Mouse (Mus musculus) myocyte (in vitro differentiated cells): ENCODE measurements around the gene Vsir. TPM values are rescaled to one million over a fixed set of nuclear protein-coding genes. Genes with fewer than 3 reads are reported as not detected.

Experiments
- H3K27me3 ChIP-seq: one replicate; pipeline ENCODE4 v1.6.1; 2011; ENCODE audit not compliant: control insufficient read depth, insufficient read depth, insufficient read length
- H3K36me3 ChIP-seq: one replicate; pipeline ENCODE4 v1.6.1; 2011; ENCODE audit not compliant: control insufficient read depth, insufficient read depth
- H3K4me2 ChIP-seq: one replicate; pipeline ENCODE4 v1.6.1; 2011; ENCODE audit warnings: low read depth, control low read depth
- H3K4me3 ChIP-seq: one replicate; pipeline ENCODE4 v1.5.1; 2011; ENCODE audit warnings: mild to moderate bottlenecking, control low read depth, moderate library complexity
- H3K79me2 ChIP-seq: one replicate; pipeline ENCODE4 v1.6.1; 2011; ENCODE audit not compliant: control insufficient read depth, insufficient read depth
- H3ac ChIP-seq: one replicate; pipeline ENCODE4 v1.6.1; 2011; ENCODE audit not compliant: control insufficient read depth, insufficient read length
- CEBPB ChIP-seq: IDR thresholded peaks from 2 replicates; pipeline ENCODE4 v1.6.1; 2011; ENCODE audit warnings: mild to moderate bottlenecking, moderate library complexity; ENCODE audit not compliant: poor library complexity, insufficient read depth, severe bottlenecking
- E2F4 ChIP-seq: IDR thresholded peaks from one replicate; pipeline ENCODE4 v1.6.1; 2011; ENCODE audit warnings: mild to moderate bottlenecking, control low read depth, moderate library complexity; ENCODE audit not compliant: insufficient read depth
- MAX ChIP-seq: IDR thresholded peaks from one replicate; pipeline ENCODE4 v1.6.1; 2011; ENCODE audit warnings: low read depth, mild to moderate bottlenecking, control low read depth
- MYOD1 ChIP-seq, 3 experiments: IDR thresholded peaks; one replicate each; pipeline ENCODE4 v1.6.1; 2011; ENCODE audit warnings: control low read depth in 2 of 3, low read depth in 2 of 3, mild to moderate bottlenecking in 2 of 3, moderate library complexity in 1 of 3; ENCODE audit not compliant: insufficient read length in 2 of 3, control insufficient read depth in 1 of 3
- MYOG ChIP-seq, 3 experiments: IDR thresholded peaks; one replicate each; pipeline ENCODE4 v1.6.1; 2011; ENCODE audit warnings: control low read depth in 2 of 3, low read depth in 2 of 3, mild to moderate bottlenecking in 2 of 3; ENCODE audit not compliant: insufficient read length in 2 of 3, control insufficient read depth in 1 of 3, insufficient read depth in 1 of 3
- POLR2A ChIP-seq: IDR thresholded peaks from one replicate; pipeline ENCODE4 v1.6.1; 2011; ENCODE audit warnings: low read depth, mild to moderate bottlenecking, control low read depth, moderate library complexity; ENCODE audit not compliant: insufficient read length
- POLR2AphosphoS2 ChIP-seq: IDR thresholded peaks from one replicate; pipeline ENCODE4 v1.6.1; 2011; ENCODE audit warnings: low read depth, control low read depth; ENCODE audit not compliant: insufficient read length
- REST ChIP-seq: IDR thresholded peaks from one replicate; pipeline ENCODE4 v1.6.1; 2011; ENCODE audit warnings: mild to moderate bottlenecking, control low read depth, moderate library complexity; ENCODE audit not compliant: insufficient read depth, insufficient read length
- SRF ChIP-seq: IDR thresholded peaks from one replicate; pipeline ENCODE4 v1.6.1; 2011; ENCODE audit warnings: low read depth; ENCODE audit not compliant: control insufficient read depth, insufficient read length
- TCF12 ChIP-seq: IDR thresholded peaks from one replicate; pipeline ENCODE4 v1.6.1; 2011; ENCODE audit warnings: mild to moderate bottlenecking, control low read depth; ENCODE audit not compliant: poor library complexity, insufficient read depth, severe bottlenecking
- TCF3 ChIP-seq: IDR thresholded peaks from one replicate; pipeline ENCODE4 v1.6.1; 2011; ENCODE audit warnings: low read depth, control low read depth; ENCODE audit not compliant: insufficient read length
- USF1 ChIP-seq: IDR thresholded peaks from one replicate; pipeline ENCODE4 v1.6.1; 2011; ENCODE audit warnings: low read depth, mild to moderate bottlenecking, control low read depth, moderate library complexity
- polyA plus RNA-seq: library from polyadenylated mRNA; unstranded; fragments of >200 nt; fragmentation: generic; extraction: Trizol; gene quantifications from one replicate; pipeline ENCODE4 v1.2.1, GENCODE M21; 2012; ENCODE audit warnings: missing spikeins

The Vsir gene
- polyA plus RNA-seq, 1 experiment: 5.3 TPM

DNA sequence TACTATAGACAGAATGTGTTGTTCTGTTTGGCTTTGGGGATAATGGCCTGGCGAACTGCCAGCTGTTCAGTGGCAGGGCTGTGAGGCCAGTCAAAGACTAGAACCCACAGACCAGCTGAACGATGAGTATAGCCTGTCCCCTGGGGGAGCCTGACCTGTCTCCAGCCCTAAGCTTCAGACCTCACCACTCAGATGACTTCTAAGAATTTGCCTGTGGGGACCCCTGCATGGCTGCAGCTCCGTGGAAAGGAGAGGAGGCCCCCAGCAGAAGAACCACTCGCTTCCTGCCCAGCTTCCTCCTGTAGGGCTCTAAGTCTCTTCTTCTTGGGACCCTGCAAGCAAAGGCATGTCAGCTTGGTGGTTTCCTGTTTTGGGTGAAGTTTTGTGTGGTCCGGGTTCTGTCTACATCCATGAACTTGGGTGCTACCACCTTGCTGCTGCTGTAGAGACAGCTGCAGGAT is 24.0 kb downstream of the Vsir start:
- H3K4me2 ChIP-seq: no peak overlapping the region
- H3K36me3 ChIP-seq: no peaks in the 10 kb centered on the region
- H3ac ChIP-seq: no peak overlapping the region
- no peaks in the 10 kb centered on the region for H3K79me2 ChIP-seq
- H3K4me3 ChIP-seq: no peak overlapping the region
- no peak for TF ChIP-seq TCF3
- no peaks in the 10 kb centered on the region for H3K27me3 ChIP-seq

GRCm38 (mm10) chr10:60371596-60372386 is 25.1 kb downstream of the Vsir start:
- Histone ChIP-seq H3K4me2 (no peak overlapping the region), H3K79me2 (no peaks in the 10 kb centered on the region), H3K4me3 (no peak overlapping the region), H3ac (no peak overlapping the region), H3K36me3 (no peaks in the 10 kb centered on the region), H3K27me3 (no peaks in the 10 kb centered on the region)
- TF ChIP-seq USF1 (no peak), MYOG (IDR thresholded peaks at IDR 0.05; ENCODE audit: control insufficient read depth in 1 of 3, insufficient read depth in 1 of 3, insufficient read length in 2 of 3, low read depth in 2 of 3) (no peak), POLR2A (no peak), REST (no peak), MAX (no peak), E2F4 (no peak), POLR2AphosphoS2 (no peak), CEBPB (no peak), TCF12 (no peak)

DNA sequence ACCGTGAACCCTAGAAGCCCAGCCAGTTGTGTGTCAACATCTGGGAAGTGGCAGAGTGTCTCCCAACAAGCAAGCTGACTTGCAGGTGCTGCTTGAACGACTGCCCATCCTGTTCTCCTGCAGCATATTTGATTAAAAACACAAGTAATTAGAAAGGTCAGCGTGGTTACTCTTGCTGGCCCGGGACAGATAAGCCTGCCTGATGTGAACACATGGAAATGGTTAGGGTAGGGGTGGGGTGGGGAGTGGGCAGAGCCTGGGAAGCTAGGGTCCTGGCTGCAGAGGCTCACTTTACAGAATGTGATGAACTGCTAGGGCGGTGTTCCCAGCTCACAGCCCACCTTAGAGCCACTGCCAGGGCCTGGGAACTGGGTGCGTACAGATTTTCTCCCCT is 26.9 kb downstream of the Vsir start:
- Histone ChIP-seq H3K27me3 (no peaks in the 10 kb centered on the region), H3K36me3 (no peaks in the 10 kb centered on the region), H3ac (no peak overlapping the region), H3K4me3 (no peak overlapping the region), H3K4me2 (peak overlapping the region; percentile 36), H3K79me2 (no peaks in the 10 kb centered on the region)
- TF ChIP-seq REST: no peak
- TF ChIP-seq MYOD1 (IDR thresholded peaks at IDR 0.05; ENCODE audit: control insufficient read depth in 1 of 3, insufficient read length in 2 of 3, low read depth in 2 of 3): no peak
- TF ChIP-seq CEBPB: no peak
- TF ChIP-seq TCF12: no peak
- TF ChIP-seq SRF: no peak
- no peak for TF ChIP-seq TCF3
- no peak for TF ChIP-seq USF1
- TF ChIP-seq POLR2A: no peak
- TF ChIP-seq E2F4: no peak
- TF ChIP-seq POLR2AphosphoS2: no peak
- no peak for TF ChIP-seq MAX
- TF ChIP-seq MYOG (IDR thresholded peaks at IDR 0.05; ENCODE audit: control insufficient read depth in 1 of 3, insufficient read depth in 1 of 3, insufficient read length in 2 of 3, low read depth in 2 of 3): no peak

- Histone ChIP-seq H3K4me2 (peak overlapping the region; percentile 36), H3ac (no peak overlapping the region), H3K79me2 (no peaks in the 10 kb centered on the region), H3K4me3 (no peak overlapping the region), H3K27me3 (no peaks in the 10 kb centered on the region), H3K36me3 (no peaks in the 10 kb centered on the region)
- TF ChIP-seq POLR2AphosphoS2 (no peak), E2F4 (no peak), CEBPB (no peak), POLR2A (no peak), TCF3 (peak; percentile 71), USF1 (no peak), MYOD1 (IDR thresholded peaks at IDR 0.05; ENCODE audit: control insufficient read depth in 1 of 3, insufficient read length in 2 of 3, low read depth in 2 of 3) (peak; percentile 61 to 93 (median 92)), TCF12 (peak; percentile 20), SRF (no peak), REST (no peak), MYOG (IDR thresholded peaks at IDR 0.05; ENCODE audit: control insufficient read depth in 1 of 3, insufficient read depth in 1 of 3, insufficient read length in 2 of 3, low read depth in 2 of 3) (peak; percentile 61 to 92 (median 83)), MAX (no peak)
Observed at GRCm38 (mm10) chr10:60373937-60374578, 27.4 kb downstream of the Vsir start.

DNA sequence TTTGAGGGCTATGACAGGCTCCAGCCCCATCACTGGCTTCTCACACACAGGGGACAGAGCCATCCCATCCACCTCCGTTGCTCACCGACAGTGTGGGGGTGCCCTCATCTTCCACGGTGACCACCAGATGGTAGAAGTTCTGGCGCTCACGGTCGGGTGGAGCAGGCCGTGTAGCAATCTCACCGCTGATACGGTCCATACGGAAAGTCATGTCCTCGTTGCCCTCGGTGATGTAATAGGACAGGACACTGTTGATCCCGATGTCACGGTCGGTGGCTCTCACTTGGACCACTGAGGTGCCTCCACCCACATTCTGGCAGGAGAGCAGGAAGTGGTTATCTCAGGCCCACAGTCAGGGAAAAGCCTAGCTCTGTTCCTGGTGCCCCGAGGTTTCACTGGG is 30.1 kb downstream of the Vsir start:
- no peaks in the 10 kb centered on the region for H3K27me3 ChIP-seq

More for the DNA sequence above, 30.1 kb downstream of the Vsir start:
- TF ChIP-seq TCF12 (no peak), POLR2AphosphoS2 (no peak), REST (no peak), MYOG (IDR thresholded peaks at IDR 0.05; ENCODE audit: control insufficient read depth in 1 of 3, insufficient read depth in 1 of 3, insufficient read length in 2 of 3, low read depth in 2 of 3) (no peak), SRF (no peak), CEBPB (no peak), E2F4 (no peak), POLR2A (no peak), USF1 (no peak), TCF3 (no peak), MYOD1 (IDR thresholded peaks at IDR 0.05; ENCODE audit: control insufficient read depth in 1 of 3, insufficient read length in 2 of 3, low read depth in 2 of 3) (no peak), MAX (no peak)
- H3K79me2 ChIP-seq: no peaks in the 10 kb centered on the region
- H3K36me3 ChIP-seq: no peaks in the 10 kb centered on the region
- no peak overlapping the region for H3K4me2 ChIP-seq
- no peak overlapping the region for H3ac ChIP-seq
- H3K4me3 ChIP-seq: no peak overlapping the region
